Mouse (Mus musculus) CH12.LX (cell line): ENCODE measurements at regions not wholly inside any gene's neighbourhood (a gene's known extent, or its start where the extent isn't known, plus 50 kb on each side); places are given as distances from the start of the nearest gene placed in this dataset.

Source experiments
- BHLHE40 ChIP-seq: IDR thresholded peaks from 2 replicates; pipeline ENCODE4 v1.6.1; 2011; ENCODE audit warnings: mild to moderate bottlenecking, low read depth, low read length, improper control_type of control experiment
- CHD1 ChIP-seq: IDR thresholded peaks from 2 replicates; pipeline ENCODE4 v1.6.1; 2012; ENCODE audit warnings: low read depth, low read length, improper control_type of control experiment, inconsistent platforms
- CHD2 ChIP-seq: IDR thresholded peaks from 2 replicates; pipeline ENCODE4 v1.6.1; 2011; ENCODE audit warnings: low read length, improper control_type of control experiment
- CTCF ChIP-seq, 2 experiments: IDR thresholded peaks in 1 of 2; conservative IDR thresholded peaks in 1 of 2; 2 replicates each; pipeline ENCODE4 v1.5.1; 2011 to 2012; ENCODE audit warnings: low read depth in 2 of 2, low read length in 2 of 2, improper control_type of control experiment in 1 of 2, inconsistent platforms in 1 of 2, mild to moderate bottlenecking in 1 of 2, moderate library complexity in 1 of 2
- HCFC1 ChIP-seq: IDR thresholded peaks from 2 replicates; pipeline ENCODE4 v1.6.1; 2012; ENCODE audit warnings: low read depth, mild to moderate bottlenecking, inconsistent platforms, low read length, improper control_type of control experiment
- MYC ChIP-seq: IDR thresholded peaks from 2 replicates; pipeline ENCODE4 v1.6.1; 2011; ENCODE audit warnings: low read depth, mild to moderate bottlenecking, improper control_type of control experiment, low read length
- POLR2A ChIP-seq: IDR thresholded peaks from 2 replicates; pipeline ENCODE4 v1.6.1; 2011; ENCODE audit warnings: low read depth, mild to moderate bottlenecking, improper control_type of control experiment, low read length
- TCF12 ChIP-seq: IDR thresholded peaks from 2 replicates; pipeline ENCODE4 v1.6.1; 2014; ENCODE audit warnings: low read depth, mild to moderate bottlenecking, inconsistent platforms, low read length, improper control_type of control experiment
- ZNF384 ChIP-seq: IDR thresholded peaks from 2 replicates; pipeline ENCODE4 v1.6.1; 2012; ENCODE audit warnings: low read depth, low read length, improper control_type of control experiment, inconsistent platforms

DNA sequence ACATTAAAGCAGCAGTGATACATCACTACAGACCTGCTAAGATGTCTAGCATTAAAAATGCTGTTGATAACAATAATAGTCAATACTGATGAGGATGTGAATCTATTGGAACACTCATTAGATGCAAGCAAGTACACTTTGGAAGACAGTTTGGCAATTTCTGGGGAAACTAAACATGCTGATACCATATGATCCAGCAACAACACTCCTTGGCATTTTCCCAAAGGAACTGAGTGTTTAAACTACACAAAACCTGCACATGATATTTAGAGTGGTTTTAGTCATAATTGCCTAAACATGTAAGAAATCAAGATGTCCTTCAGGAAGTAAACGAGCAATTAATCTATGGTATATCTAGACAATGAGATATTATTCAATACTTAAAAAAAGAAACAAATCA lies 95.2 kb downstream of the Gm10260 start:
- no peak for TF ChIP-seq POLR2A
- TF ChIP-seq CHD1, result no peak
- TF ChIP-seq CTCF (conservative IDR thresholded peaks at IDR 0.05 in 1 of 2, IDR thresholded peaks at IDR 0.05 in 1 of 2; ENCODE audit: low read depth in 2 of 2, low read length in 2 of 2), result no peak
- no peak for TF ChIP-seq ZNF384
- no peak for TF ChIP-seq MYC
- TF ChIP-seq CHD2, result no peak
- TF ChIP-seq BHLHE40, result no peak
- TF ChIP-seq HCFC1, result no peak
- TF ChIP-seq TCF12, result no peak
